Mouse (Mus musculus): ENCODE measurements around the gene Mlf2. TPM values are rescaled to one million over a fixed set of nuclear protein-coding genes. Genes with fewer than 3 reads are reported as not detected.
"Not testable (repeated sequence)": the region's sequence is repeated elsewhere in the genome, so short reads cannot be mapped to it uniquely, and the experiment has no call there.

Mlf2 gene
- 100 to 1,000 TPM; 271 to 288 TPM for total RNA-seq (2021)
- long read RNA-seq, experiment 1, transcript Mlf2-201 (9 exons, 1,451 nt): minor isoform, 9 of 458 reads
- long read RNA-seq, experiment 1, transcript Mlf2-202 (9 exons, 1,475 nt): major isoform, 338 of 458 reads
- long read RNA-seq, experiment 1, partial matches to known transcripts: 97 of 458 reads
- long read RNA-seq, experiment 1, other reads (novel, unspliced or antisense): 14 of 458 reads
- long read RNA-seq, experiment 2, transcript Mlf2-201 (9 exons, 1,451 nt): minor isoform, 15 of 310 reads
- long read RNA-seq, experiment 2, transcript Mlf2-202 (9 exons, 1,475 nt): major isoform, 258 of 310 reads
- long read RNA-seq, experiment 2, partial matches to known transcripts: 30 of 310 reads
- long read RNA-seq, experiment 2, other reads (novel, unspliced or antisense): 7 of 310 reads

GRCm38 (mm10) chr6:124930754-124931524, at the start of gene Mlf2:
Gene Mlf2 (plus strand): TSS chr6:124931386.
- DNase-seq: peak; percentile 100

- no peak for DNase-seq
These were observed 49.4 kb upstream of the Mlf2 start for GRCm38 (mm10) chr6:124881821-124882220.

- no peak for DNase-seq
These were observed 47.8 kb upstream of the Mlf2 start for GRCm38 (mm10) chr6:124883351-124883750.

GRCm38 (mm10) chr6:124884714-124885500, 46.3 kb upstream of the Mlf2 start:
- DNase-seq: peak; percentile 28

- DNase-seq: no peak
These were observed 45.2 kb upstream of the Mlf2 start for GRCm38 (mm10) chr6:124885956-124886381.

- DNase-seq: no peak
These were observed 43.2 kb upstream of the Mlf2 start, which contains the start of gene Cd4 for GRCm38 (mm10) chr6:124887986-124888385. Gene Cd4 (minus strand): TSS chr6:124888221.

GRCm38 (mm10) chr6:124888555-124889125, 42.5 kb upstream of the Mlf2 start:
- DNase-seq: no peak

- no peak for DNase-seq
These were observed 40.2 kb upstream of the Mlf2 start for GRCm38 (mm10) chr6:124890997-124891396.

GRCm38 (mm10) chr6:124894113-124894512, 37.1 kb upstream of the Mlf2 start:
- DNase-seq: not testable (repeated sequence)

GRCm38 (mm10) chr6:124898359-124898758, 32.8 kb upstream of the Mlf2 start:
- no peak for DNase-seq

- DNase-seq: no peak
These were observed 31.0 kb upstream of the Mlf2 start for GRCm38 (mm10) chr6:124900056-124900800.

GRCm38 (mm10) chr6:124900801-124901480, 30.2 kb upstream of the Mlf2 start:
- no peak for DNase-seq

GRCm38 (mm10) chr6:124901851-124902250, 29.3 kb upstream of the Mlf2 start:
- no peak for DNase-seq

GRCm38 (mm10) chr6:124903580-124904151, 27.5 kb upstream of the Mlf2 start:
- DNase-seq: peak; percentile 98

GRCm38 (mm10) chr6:124904161-124904981, 26.8 kb upstream of the Mlf2 start:
- peak; percentile 73 for DNase-seq

- peak; percentile 34 for DNase-seq
These were observed 26.0 kb upstream of the Mlf2 start for GRCm38 (mm10) chr6:124904991-124905860.

- no peak for DNase-seq
These were observed 23.4 kb upstream of the Mlf2 start for GRCm38 (mm10) chr6:124907767-124908166.

- no peak for DNase-seq
These were observed 21.2 kb upstream of the Mlf2 start for GRCm38 (mm10) chr6:124910032-124910431.

All from adrenal gland, postnatal 10 days (tissue).